Mouse (Mus musculus) neural tube, embryonic 15.5 days (tissue): ENCODE data around the gene Rnf220. TPM values are rescaled to one million over a fixed set of nuclear protein-coding genes. Genes with fewer than 3 reads are reported as not detected.

Experiments
- ATAC-seq: fragments of 200-750 bp; cut with Nextera tagmentation; 2 replicates; pipeline ENCODE4 v1.8.0; 2017; ENCODE audit warnings: mild to moderate bottlenecking, moderate TSS enrichment, moderate library complexity; ENCODE audit not compliant: low FRiP score
- H3K27ac ChIP-seq: fragments of 300-500 bp; sonication (generic); replicated peaks from 2 replicates; pipeline ENCODE4 v1.5.1; 2015; ENCODE audit warnings: mild to moderate bottlenecking, inconsistent platforms
- H3K27me3 ChIP-seq: fragments of 300-500 bp; sonication (generic); replicated peaks from 2 replicates; pipeline ENCODE4 v1.6.1; 2015; ENCODE audit warnings: inconsistent platforms
- H3K36me3 ChIP-seq: fragments of 300-500 bp; sonication (generic); 2 replicates; pipeline ENCODE4 v1.6.1; 2015; ENCODE audit warnings: inconsistent platforms
- H3K4me1 ChIP-seq: fragments of 300-500 bp; sonication (generic); 2 replicates; pipeline ENCODE4 v1.6.1; 2015; ENCODE audit warnings: inconsistent platforms
- H3K4me2 ChIP-seq: fragments of 300-500 bp; sonication (generic); 2 replicates; pipeline ENCODE4 v1.6.1; 2015; ENCODE audit warnings: inconsistent platforms, mild to moderate bottlenecking, moderate library complexity
- H3K4me3 ChIP-seq: fragments of 300-500 bp; sonication (generic); replicated peaks from 2 replicates; pipeline ENCODE4 v1.5.1; 2015; ENCODE audit warnings: mild to moderate bottlenecking, inconsistent platforms
- H3K9ac ChIP-seq: fragments of 300-500 bp; sonication (generic); replicated peaks from 2 replicates; pipeline ENCODE4 v1.6.1; 2015; ENCODE audit warnings: mild to moderate bottlenecking, inconsistent platforms
- H3K9me3 ChIP-seq: fragments of 300-500 bp; sonication (generic); replicated peaks from 2 replicates; pipeline ENCODE4 v1.6.1; 2016; ENCODE audit warnings: inconsistent platforms
- WGBS: fragments of 180-500 bp; shearing (Covaris S2); methylation state at CpG from one replicate; pipeline ENCODE4 v1.1.7; 2015; ENCODE audit warnings: mixed read lengths; 5-methylcytosine and 5-hydroxymethylcytosine counted together
- polyA plus RNA-seq: library from polyadenylated mRNA; unstranded; fragments of >200 nt; fragmentation: Nextera tagmentation; extraction: Ambion mirVana; gene quantifications from 2 replicates; pipeline ENCODE4 v1.2.1, GENCODE M21; 2015

The Rnf220 gene
- polyA plus RNA-seq, 1 experiment from 2014 or later, result 95.8 TPM

DNA sequence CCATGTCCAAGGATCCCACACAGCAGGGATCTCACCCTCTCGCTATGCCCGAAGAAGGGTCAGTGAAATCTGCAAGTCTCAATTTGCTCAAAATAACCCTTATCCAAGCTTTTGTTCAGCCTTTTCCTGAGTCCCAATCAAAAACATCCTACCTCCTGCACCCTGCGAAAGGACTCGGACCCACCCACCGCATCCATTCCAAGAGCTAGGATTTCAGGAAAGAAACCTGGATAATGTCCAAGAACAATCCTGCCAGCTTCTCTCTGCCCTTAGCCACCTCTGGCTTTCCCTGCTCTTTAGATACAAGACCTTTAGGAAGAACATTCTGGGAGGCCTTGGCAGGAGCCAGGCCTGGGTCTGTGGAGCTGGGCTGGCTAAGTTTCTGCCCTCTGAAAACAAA, 144.8 kb downstream of the Rnf220 start:
- Histone ChIP-seq H3K36me3 (no peaks in the 10 kb centered on the region), H3K9me3 (no peaks in the 10 kb centered on the region), H3K4me3 (no peak overlapping the region), H3K27me3 (peaks cover 87% of the 10 kb centered on the region), H3K4me2 (no peak overlapping the region), H3K4me1 (peaks cover 34% of the 10 kb centered on the region), H3K27ac (no peak overlapping the region), H3K9ac (no peak overlapping the region)
- ATAC-seq, result no peak
- WGBS, result 76% methylated on average over 5 of the region's 5 CpGs

- WGBS, result 56% methylated on average over 12 of the region's 12 CpGs
- H3K27me3 ChIP-seq, result peaks cover 71% of the 10 kb centered on the region
- ATAC-seq, result peak; percentile 70
- 0 out of 2 replicates have a peak overlapping the region, but pooled peaks have one; percentile 37 for H3K27ac ChIP-seq
- H3K4me2 ChIP-seq, result no peak overlapping the region
- H3K9me3 ChIP-seq, result no peaks in the 10 kb centered on the region
- H3K36me3 ChIP-seq, result no peaks in the 10 kb centered on the region
- H3K4me1 ChIP-seq, result peaks cover 26% of the 10 kb centered on the region
- H3K9ac ChIP-seq, result no peak overlapping the region
- H3K4me3 ChIP-seq, result no peak overlapping the region
These were observed 146.6 kb downstream of the Rnf220 start for GRCm38 (mm10) chr4:117350139-117350693.

DNA sequence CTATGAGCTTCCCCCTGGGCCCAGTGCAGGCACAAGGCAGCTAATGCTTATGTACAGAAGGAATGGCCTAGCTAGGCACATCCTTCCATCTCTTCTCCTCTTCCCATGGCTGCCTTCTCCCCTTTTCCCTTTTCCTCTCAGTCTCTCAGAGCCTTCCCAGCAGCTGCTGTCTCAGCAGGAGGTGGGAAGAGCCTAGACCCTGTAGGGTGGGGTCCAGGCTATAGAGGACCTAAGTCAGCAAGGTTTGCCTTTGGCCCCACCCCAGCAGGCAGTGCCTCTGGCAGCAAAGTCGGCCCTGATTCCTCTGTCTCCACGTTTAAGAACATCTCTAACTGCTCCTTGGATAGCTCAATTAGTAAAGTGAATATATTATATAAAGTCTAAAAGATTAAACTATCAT, 147.5 kb downstream of the Rnf220 start:
- 22% methylated on average over 2 of the region's 2 CpGs for WGBS
- no peak overlapping the region for H3K4me2 ChIP-seq
- H3K4me1 ChIP-seq, result peaks cover 20% of the 10 kb centered on the region
- no peaks in the 10 kb centered on the region for H3K9me3 ChIP-seq
- H3K27me3 ChIP-seq, result peaks cover 67% of the 10 kb centered on the region
- no peak overlapping the region for H3K4me3 ChIP-seq
- no peak for ATAC-seq
- 0 out of 2 replicates have a peak overlapping the region, but pooled peaks have one; percentile 28 for H3K27ac ChIP-seq
- no peak overlapping the region for H3K9ac ChIP-seq
- no peaks in the 10 kb centered on the region for H3K36me3 ChIP-seq

- Histone ChIP-seq H3K9me3 (no peaks in the 10 kb centered on the region), H3K4me2 (no peak overlapping the region), H3K4me3 (no peak overlapping the region), H3K27ac (no peak overlapping the region), H3K4me1 (peaks cover 25% of the 10 kb centered on the region), H3K9ac (no peak overlapping the region), H3K27me3 (peaks cover 70% of the 10 kb centered on the region), H3K36me3 (no peaks in the 10 kb centered on the region)
- ATAC-seq, result no peak
- 45% methylated on average over 6 of the region's 6 CpGs for WGBS
These were observed 150.8 kb downstream of the Rnf220 start for GRCm38 (mm10) chr4:117346025-117346424.

GRCm38 (mm10) chr4:117343385-117343784, 153.5 kb downstream of the Rnf220 start:
- no peaks in the 10 kb centered on the region for H3K9me3 ChIP-seq
- ATAC-seq, result no peak
- H3K27me3 ChIP-seq, result peaks cover 65% of the 10 kb centered on the region
- WGBS, result 76% methylated on average over 8 of the region's 8 CpGs
- peaks cover 8% of the 10 kb centered on the region; the same call in 1 of the 2 replicates for H3K4me1 ChIP-seq
- 0 out of 2 replicates have a peak overlapping the region, but pooled peaks have one; percentile 13 for H3K27ac ChIP-seq
- no peak overlapping the region for H3K9ac ChIP-seq
- H3K36me3 ChIP-seq, result no peaks in the 10 kb centered on the region
- H3K4me3 ChIP-seq, result no peak overlapping the region
- H3K4me2 ChIP-seq, result no peak overlapping the region

DNA sequence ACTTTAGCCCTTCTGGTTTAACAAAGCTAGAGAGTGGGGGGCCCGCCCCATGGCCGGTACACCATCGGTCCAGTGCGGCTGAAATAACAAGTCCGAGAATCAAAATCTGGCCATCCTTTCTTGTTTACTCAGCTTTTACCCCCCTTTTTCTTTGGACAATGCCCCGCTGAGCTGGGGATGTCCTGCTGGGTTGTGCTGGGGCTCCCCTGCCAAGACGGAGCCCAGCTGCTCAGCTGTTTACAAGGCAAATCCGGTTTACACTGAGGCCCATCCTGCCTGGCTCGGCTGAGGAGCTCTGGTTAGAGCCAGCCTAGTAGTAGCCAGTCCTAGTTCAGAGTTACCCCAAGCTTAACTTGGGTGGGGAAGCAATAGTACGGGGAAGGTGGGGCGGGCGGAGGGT, 154.1 kb downstream of the Rnf220 start:
- peaks cover 63% of the 10 kb centered on the region for H3K27me3 ChIP-seq
- no peak for ATAC-seq

DNA sequence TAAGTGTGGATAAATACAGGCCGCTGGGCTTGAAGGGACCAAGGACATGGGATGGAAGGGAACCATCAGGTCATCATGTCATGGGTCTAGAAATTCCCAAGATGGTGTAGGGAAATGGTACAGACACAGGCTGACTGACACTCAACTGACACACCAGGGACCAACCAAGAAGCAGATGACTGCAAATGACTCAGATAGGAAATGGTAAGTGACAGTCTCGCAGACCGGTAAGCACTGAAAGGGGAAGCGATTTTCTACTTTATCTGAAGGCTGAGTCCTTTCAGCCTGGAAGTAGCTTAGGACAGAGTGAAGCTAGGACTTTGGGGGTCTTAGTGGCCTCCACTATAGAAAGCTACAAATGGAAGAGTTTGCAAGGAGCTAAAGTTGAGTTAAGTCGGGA, 155.6 kb downstream of the Rnf220 start:
- ATAC-seq, result no peak
- no peak overlapping the region for H3K9ac ChIP-seq
- no peak overlapping the region for H3K4me2 ChIP-seq
- WGBS, result 92% methylated on average over 5 of the region's 5 CpGs
- no peak overlapping the region for H3K4me3 ChIP-seq
- peaks cover 8% of the 10 kb centered on the region; the same call in 1 of the 2 replicates for H3K4me1 ChIP-seq
- no peak overlapping the region for H3K27ac ChIP-seq
- no peaks in the 10 kb centered on the region for H3K36me3 ChIP-seq
- H3K9me3 ChIP-seq, result no peaks in the 10 kb centered on the region
- peaks cover 67% of the 10 kb centered on the region for H3K27me3 ChIP-seq

More for the DNA sequence above, 154.1 kb downstream of the Rnf220 start:
- 48% methylated on average over 12 of the region's 12 CpGs for WGBS
- no peak overlapping the region for H3K4me3 ChIP-seq
- no peak overlapping the region for H3K9ac ChIP-seq
- 0 out of 2 replicates have a peak overlapping the region, but pooled peaks have one; percentile 13 for H3K27ac ChIP-seq
- peaks cover 8% of the 10 kb centered on the region; the same call in 1 of the 2 replicates for H3K4me1 ChIP-seq
- H3K4me2 ChIP-seq, result no peak overlapping the region
- no peaks in the 10 kb centered on the region for H3K36me3 ChIP-seq
- no peaks in the 10 kb centered on the region for H3K9me3 ChIP-seq

DNA sequence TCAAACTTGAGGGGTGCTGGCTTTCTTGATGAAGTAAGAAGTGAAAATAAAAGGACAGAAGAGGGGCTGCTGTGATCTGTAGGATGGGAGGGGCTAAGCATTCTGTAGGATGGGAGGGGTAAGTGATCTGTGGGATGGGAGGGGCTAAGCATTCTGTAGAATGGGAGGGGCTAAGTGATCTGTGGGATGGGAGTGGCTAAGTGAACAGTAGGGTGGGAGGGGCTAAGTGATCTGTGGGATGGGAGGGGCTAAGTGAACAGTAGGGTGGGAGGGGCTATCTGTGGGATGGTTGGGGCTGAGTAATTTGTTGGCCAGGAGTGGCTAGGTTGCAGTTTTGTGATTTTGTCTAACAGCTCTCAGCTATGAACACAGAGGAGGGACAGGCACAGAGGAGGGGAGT, 157.1 kb downstream of the Rnf220 start:
- H3K36me3 ChIP-seq, result no peaks in the 10 kb centered on the region
- ATAC-seq, result no peak
- no peaks in the 10 kb centered on the region for H3K9me3 ChIP-seq
- no peak overlapping the region for H3K9ac ChIP-seq
- no peak overlapping the region for H3K4me3 ChIP-seq
- H3K27me3 ChIP-seq, result peaks cover 77% of the 10 kb centered on the region
- H3K4me1 ChIP-seq, result peaks cover 8% of the 10 kb centered on the region; the same call in 1 of the 2 replicates
- no peak overlapping the region for H3K27ac ChIP-seq
- H3K4me2 ChIP-seq, result no peak overlapping the region

- WGBS, result 11% methylated on average over 11 of the region's 11 CpGs
- peak; percentile 63; the same call in 1 of the 2 replicates for ATAC-seq
- Histone ChIP-seq H3K27me3 (peaks cover 89% of the 10 kb centered on the region), H3K4me3 (no peak overlapping the region), H3K36me3 (no peaks in the 10 kb centered on the region), H3K4me1 (peaks cover 20% of the 10 kb centered on the region), H3K9me3 (no peaks in the 10 kb centered on the region), H3K4me2 (no peak overlapping the region), H3K9ac (no peak overlapping the region), H3K27ac (no peak overlapping the region)
These were observed 165.9 kb downstream of the Rnf220 start for GRCm38 (mm10) chr4:117330836-117331475.

GRCm38 (mm10) chr4:117330132-117330531, 166.7 kb downstream of the Rnf220 start:
- H3K36me3 ChIP-seq, result no peaks in the 10 kb centered on the region
- no peak overlapping the region for H3K4me3 ChIP-seq
- no peak overlapping the region for H3K4me2 ChIP-seq
- H3K27me3 ChIP-seq, result peaks cover 89% of the 10 kb centered on the region
- H3K4me1 ChIP-seq, result peaks cover 20% of the 10 kb centered on the region
- 30% methylated on average over 3 of the region's 3 CpGs for WGBS
- no peak overlapping the region for H3K27ac ChIP-seq
- no peaks in the 10 kb centered on the region for H3K9me3 ChIP-seq
- ATAC-seq, result peak; percentile 21; the same call in 1 of the 2 replicates
- H3K9ac ChIP-seq, result no peak overlapping the region

- Histone ChIP-seq H3K9ac (no peak overlapping the region), H3K27ac (no peak overlapping the region), H3K4me3 (no peak overlapping the region), H3K4me1 (peaks cover 35% of the 10 kb centered on the region), H3K36me3 (no peaks in the 10 kb centered on the region), H3K27me3 (peaks cover 91% of the 10 kb centered on the region), H3K9me3 (no peaks in the 10 kb centered on the region), H3K4me2 (no peak overlapping the region)
- ATAC-seq, result no peak
- WGBS, result 85% methylated on average over 3 of the region's 3 CpGs
These were observed 169.9 kb downstream of the Rnf220 start for GRCm38 (mm10) chr4:117326915-117327314.

GRCm38 (mm10) chr4:117325076-117325475, 171.8 kb downstream of the Rnf220 start:
- Histone ChIP-seq H3K27me3 (peaks cover 92% of the 10 kb centered on the region), H3K4me1 (peaks cover 24% of the 10 kb centered on the region), H3K36me3 (no peaks in the 10 kb centered on the region), H3K9ac (no peak overlapping the region), H3K9me3 (no peaks in the 10 kb centered on the region), H3K4me2 (no peak overlapping the region), H3K4me3 (no peak overlapping the region), H3K27ac (no peak overlapping the region)
- no peak for ATAC-seq
- WGBS, result 45% methylated on average over 2 of the region's 2 CpGs
